Mouse (Mus musculus) lung, postnatal 4 days (tissue): ENCODE measurements at regions not wholly inside any gene's neighbourhood (a gene's known extent, or its start where the extent isn't known, plus 50 kb on each side); places are given as distances from the start of the nearest gene placed in this dataset.
A peak's percentile ranks its signal among the peaks of the same experiment; 100 is the strongest.
"Not testable (repeated sequence)": the region's sequence is repeated elsewhere in the genome, so short reads cannot be mapped to it uniquely, and the experiment has no call there.

Source experiments
- DNase-seq, 2 experiments: peaks; one replicate each; pipeline ENCODE4 v3.0.0; 2021

- no peak for DNase-seq
Measured at GRCm38 (mm10) chr8:26762942-26763778, 214.0 kb upstream of the Zfp703 start.

- DNase-seq = no peak
Measured at GRCm38 (mm10) chr8:26768474-26769229, 208.5 kb upstream of the Zfp703 start.

DNA sequence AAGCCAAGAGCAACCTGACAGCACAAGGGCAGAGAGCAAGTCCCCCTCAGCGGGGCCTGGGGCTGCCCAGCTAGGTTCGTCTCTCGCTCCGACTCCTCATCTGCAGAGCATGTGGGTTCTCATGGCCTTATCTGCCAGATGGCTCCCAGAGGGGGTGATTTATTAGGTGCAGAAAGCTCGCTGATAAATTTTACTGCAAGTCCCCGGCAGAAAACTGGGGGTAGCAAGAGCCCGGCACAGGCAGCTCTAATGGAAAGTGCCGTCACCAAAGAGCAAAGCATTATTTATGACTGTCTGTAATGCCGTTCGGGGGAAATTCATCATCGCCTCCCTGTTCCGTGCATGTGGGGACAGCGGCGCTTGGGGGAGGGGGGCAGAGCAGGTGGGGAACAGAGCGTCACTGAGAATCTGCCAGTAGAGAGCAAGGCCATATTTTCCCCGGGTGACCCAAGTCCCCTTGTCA, 206.7 kb upstream of the Zfp703 start:
- no peak for DNase-seq

DNA sequence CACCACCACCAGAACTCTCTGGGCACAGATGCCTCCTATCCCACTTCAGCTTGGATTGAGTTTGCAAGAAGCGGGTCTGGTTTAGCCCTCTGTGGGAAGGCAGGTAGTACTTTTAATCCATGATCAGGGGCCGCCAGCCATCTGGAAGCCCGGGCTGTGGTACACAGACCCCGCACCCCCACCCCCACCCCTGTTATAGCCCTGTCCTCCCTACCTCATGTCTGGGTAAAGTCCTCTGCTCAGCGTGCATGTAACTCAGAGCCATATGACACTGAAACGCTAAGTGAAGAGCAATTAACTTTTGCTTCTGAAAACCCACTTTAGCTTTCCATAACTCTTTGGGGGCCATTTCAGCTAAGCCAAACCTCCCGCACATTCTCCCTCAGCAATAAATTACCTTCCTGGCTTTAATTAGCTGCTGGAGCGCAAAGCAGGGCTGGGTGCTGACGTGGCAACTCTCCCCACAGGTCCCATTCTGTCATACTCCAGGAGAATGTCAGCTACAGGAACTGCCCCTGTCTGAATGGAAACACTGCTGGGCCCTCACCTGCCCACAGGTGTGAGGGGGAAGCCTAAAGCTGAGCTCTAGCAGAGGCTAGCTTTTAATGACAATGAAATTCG, 198.1 kb upstream of the Zfp703 start:
- no peak for DNase-seq

- no peak for DNase-seq
Measured at GRCm38 (mm10) chr8:26780515-26780914, 196.6 kb upstream of the Zfp703 start.

- DNase-seq = not testable (repeated sequence)
Measured at GRCm38 (mm10) chr8:26782936-26783335, 194.2 kb upstream of the Zfp703 start.

GRCm38 (mm10) chr8:26784381-26784780, 192.7 kb upstream of the Zfp703 start:
- no peak for DNase-seq

DNA sequence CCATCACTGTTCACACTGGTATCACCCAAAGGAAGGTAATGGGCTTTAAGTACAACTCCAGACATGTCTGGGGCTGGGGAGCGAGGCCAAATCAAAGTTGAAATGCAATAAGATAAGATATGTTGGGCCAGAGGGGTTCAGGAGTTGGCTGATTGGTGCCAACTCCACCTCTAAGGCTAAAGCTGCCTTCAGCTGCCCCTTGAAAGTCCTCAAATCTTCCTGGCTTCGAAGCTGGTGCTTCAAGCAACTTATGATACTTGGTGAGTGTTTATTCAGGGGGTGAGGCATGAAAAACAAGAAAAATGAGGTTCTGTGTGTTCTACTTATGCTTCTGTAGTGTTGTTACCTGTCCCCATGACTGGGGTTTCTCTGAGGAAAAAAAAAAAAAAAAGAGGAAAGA, 185.3 kb upstream of the Zfp703 start:
- DNase-seq = peak in 1 of 2 experiments; percentile 57

GRCm38 (mm10) chr8:26793606-26794292, 183.4 kb upstream of the Zfp703 start:
- DNase-seq = peak in 1 of 2 experiments; percentile 42

DNA sequence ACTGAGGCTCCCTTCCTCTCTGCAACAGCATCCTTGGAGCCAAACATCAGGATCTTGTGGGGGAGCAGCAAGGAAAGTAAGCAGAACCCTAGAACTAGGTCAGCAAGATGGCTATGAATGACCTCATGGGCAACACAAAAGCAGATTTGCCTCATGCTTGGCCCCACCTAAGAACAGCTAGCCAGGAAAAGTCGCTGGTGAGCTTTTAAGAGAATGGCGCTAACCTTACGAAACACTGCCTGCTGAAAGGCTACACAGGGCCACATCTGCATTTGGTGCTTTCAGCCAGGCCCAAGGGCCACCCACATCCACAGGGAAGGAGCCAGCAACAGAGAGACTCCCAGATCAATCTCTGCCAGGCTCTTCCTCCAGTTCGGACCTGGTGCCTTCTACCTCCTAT, 182.7 kb upstream of the Zfp703 start:
- no peak for DNase-seq

DNA sequence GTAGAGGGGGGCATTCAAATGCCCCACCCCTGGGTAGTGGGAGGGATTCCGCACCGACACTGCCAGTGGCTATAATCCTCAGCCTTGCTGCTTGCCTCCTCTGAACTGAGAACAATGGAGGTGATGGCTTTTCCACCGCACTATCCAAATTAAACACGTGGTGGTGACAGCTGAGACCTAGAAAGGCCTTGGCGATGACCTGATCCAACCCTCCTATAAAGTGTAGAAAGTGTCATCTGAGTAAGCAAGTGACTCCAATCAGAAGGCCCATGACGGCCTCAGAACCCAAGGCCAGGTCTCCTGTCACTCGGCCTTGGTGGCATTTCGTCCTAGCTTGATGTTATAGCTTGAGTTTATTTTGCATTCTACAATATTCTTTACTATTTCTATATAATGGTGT, 181.5 kb upstream of the Zfp703 start:
- no peak for DNase-seq

DNA sequence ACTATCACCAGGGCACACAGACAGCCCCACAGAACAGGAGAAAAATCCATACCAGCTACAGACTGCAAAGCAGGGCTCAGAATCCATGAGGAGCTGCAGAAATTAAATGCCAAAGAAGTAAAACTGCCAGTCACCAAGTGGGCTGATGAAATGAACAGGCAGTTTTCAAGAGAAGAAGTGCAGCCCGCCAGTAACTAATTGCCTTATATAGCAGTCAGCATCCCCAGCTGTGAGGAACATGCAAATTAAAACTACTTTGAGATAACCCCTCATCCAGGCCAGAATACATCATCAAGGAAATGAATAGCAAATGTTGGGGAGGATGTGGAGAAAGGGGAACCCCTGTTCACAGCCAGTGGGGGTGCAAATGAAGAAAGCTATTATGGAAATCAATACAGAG, 177.3 kb upstream of the Zfp703 start:
- no peak for DNase-seq

DNA sequence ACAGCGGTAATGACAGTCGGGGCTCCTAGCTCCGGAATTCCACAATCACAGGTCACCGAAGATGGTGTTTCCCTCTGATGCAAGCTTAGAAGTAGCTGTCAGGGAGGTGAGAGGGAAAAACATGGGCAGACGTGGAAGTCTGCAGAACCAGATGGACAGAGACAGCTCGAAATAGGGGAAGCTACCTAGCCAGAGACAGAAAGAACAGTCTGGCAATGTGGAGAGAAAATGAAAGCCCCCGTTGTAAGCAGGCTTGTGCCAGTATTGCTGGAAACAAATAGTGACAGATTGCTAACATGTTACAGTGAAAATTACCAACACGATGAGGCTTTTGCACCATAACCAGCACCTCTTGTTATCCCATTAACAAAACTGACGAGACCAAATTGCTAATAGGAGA, 173.0 kb upstream of the Zfp703 start:
- DNase-seq = no peak

DNA sequence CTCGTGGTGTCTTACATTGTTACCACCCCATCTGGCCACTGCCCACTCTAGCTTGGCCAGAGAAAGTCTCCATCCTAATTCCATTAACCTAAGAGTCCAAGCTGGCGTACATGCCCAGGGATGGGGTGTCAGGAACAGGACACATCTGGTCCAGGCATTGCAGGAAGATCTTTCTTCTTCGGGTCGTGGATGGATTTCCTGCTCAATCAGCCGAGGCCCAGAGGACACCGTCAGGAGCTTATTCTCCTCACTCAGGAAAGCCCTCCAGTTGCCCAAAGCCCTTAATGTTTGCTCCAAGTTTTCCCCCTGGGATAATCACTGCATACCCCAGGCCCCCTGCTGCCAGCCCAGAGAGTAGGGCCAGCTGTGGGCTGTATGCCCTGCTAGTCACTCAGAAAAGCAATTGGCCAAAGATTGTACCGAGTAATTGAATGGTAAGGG, 172.2 kb upstream of the Zfp703 start:
- DNase-seq = peak; percentile 52 to 80

GRCm38 (mm10) chr8:26805371-26805821, 171.7 kb upstream of the Zfp703 start:
- DNase-seq = peak; percentile 42 to 64

DNA sequence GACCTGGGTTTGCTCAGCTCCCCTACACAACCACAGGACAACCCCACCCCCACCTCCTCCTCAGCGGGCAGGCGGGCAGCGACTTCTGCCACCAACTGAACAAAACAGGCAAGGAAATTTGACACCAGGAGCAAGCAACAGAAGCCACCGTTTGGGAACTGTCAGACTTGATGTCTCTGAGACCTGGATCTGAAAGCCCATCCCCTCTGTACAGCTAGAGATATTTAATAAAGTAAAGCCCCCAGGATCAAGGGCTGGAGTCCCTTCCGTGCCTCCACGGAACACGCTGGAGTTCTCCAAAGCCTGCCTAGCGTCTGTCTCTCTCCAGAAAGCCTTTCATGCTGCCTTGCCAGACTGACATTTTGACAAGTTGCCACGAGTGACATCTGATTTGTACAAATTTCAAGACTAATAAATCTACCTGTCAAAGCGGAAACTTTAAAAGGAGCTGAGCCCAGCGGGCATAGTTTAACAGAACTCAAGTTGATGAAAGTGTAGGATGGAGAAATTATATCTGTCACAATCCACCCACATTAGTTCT, 168.9 kb upstream of the Zfp703 start:
- peak in 1 of 2 experiments; percentile 15 for DNase-seq

- no peak for DNase-seq
Measured at GRCm38 (mm10) chr8:26808771-26809170, 168.4 kb upstream of the Zfp703 start.

- no peak for DNase-seq
Measured at GRCm38 (mm10) chr8:26809943-26810342, 167.2 kb upstream of the Zfp703 start.

DNA sequence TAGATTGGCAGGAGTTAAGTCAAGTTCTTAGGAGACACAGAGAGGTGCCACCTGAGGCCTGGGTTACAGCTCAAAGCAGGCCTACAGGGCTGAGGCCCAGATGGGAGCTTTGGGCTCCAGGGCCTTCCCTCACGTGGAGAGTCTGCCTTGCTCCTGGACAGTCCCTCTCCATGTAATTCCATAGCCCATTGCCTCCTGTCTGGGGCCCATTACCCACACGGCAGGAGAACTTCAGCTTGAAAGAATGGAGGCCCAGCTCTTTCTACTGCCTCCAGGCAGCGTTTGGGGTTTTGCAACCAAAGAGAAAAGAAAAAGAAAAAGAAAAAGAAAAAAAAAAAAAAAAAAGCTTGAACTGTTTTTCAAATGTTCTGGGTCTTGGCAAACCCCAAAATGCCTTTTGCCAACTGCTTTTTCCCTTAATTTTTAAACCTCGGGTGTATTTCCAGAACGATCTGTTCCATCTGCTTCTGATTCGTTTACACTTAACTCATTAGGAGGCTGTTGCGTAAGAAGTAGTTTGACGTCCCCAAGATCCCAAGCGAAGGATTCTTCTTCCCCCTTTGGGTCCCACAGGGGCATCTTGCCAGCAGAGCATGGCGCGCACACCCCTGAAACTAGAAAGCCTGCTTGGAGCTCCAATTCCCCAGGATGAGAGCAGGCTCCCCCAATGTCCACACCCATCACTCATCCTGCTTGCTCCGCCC, 165.4 kb upstream of the Zfp703 start:
- DNase-seq = peak in 1 of 2 experiments; percentile 67

GRCm38 (mm10) chr8:26813198-26813815, 163.8 kb upstream of the Zfp703 start:
- DNase-seq = no peak

- no peak for DNase-seq
Measured at GRCm38 (mm10) chr8:26815020-26815584, 162.0 kb upstream of the Zfp703 start.
